Mouse (Mus musculus): ENCODE measurements at regions not wholly inside any gene's neighbourhood (a gene's known extent, or its start where the extent isn't known, plus 50 kb on each side); places are given as distances from the start of the nearest gene placed in this dataset.
A peak's percentile ranks its signal among the peaks of the same experiment; 100 is the strongest.

- no peak for TF ChIP-seq POLR2A (IDR thresholded peaks at IDR 0.05; ENCODE audit: borderline replicate concordance, extremely low read depth, low read depth, low read length)
- TF ChIP-seq CTCF (IDR thresholded peaks at IDR 0.05; ENCODE audit: insufficient read depth, low read length): no peak
- no peak overlapping the region for H3K4me3 ChIP-seq (replicated peaks; ENCODE audit: extremely low read depth, low read depth, low read length)
- no peaks in the 10 kb centered on the region for H3K4me1 ChIP-seq (ENCODE audit: control insufficient read depth, insufficient read depth, low read length)
- DNase-seq: no peak
- WGBS: 45% methylated on average over 5 of the region's 5 CpGs
Measured at GRCm38 (mm10) chrX:52668679-52669078, 54.9 kb upstream of the Gpc3 start.

GRCm38 (mm10) chrX:52679045-52679444, 65.3 kb upstream of the Gpc3 start:
- Histone ChIP-seq H3K4me3 (replicated peaks; ENCODE audit: extremely low read depth, low read depth, low read length) (no peak overlapping the region), H3K4me1 (ENCODE audit: control insufficient read depth, insufficient read depth, low read length) (no peaks in the 10 kb centered on the region)
- DNase-seq: peak; percentile 9
- WGBS: 33% methylated on average over 5 of the region's 5 CpGs
- 0 out of 2 replicates have a peak, but pooled peaks have one; percentile 25 for TF ChIP-seq CTCF (IDR thresholded peaks at IDR 0.05; ENCODE audit: insufficient read depth, low read length)
- no peak for TF ChIP-seq POLR2A (IDR thresholded peaks at IDR 0.05; ENCODE audit: borderline replicate concordance, extremely low read depth, low read depth, low read length)

GRCm38 (mm10) chrX:52694392-52694791, 80.6 kb upstream of the Gpc3 start:
- no peak for DNase-seq
- WGBS: 61% methylated on average over 2 of the region's 2 CpGs
- no peaks in the 10 kb centered on the region for H3K4me1 ChIP-seq (ENCODE audit: control insufficient read depth, insufficient read depth, low read length)
- TF ChIP-seq POLR2A (IDR thresholded peaks at IDR 0.05; ENCODE audit: borderline replicate concordance, extremely low read depth, low read depth, low read length): no peak
- no peak overlapping the region for H3K4me3 ChIP-seq (replicated peaks; ENCODE audit: extremely low read depth, low read depth, low read length)

GRCm38 (mm10) chrX:52699615-52700014, 85.9 kb upstream of the Gpc3 start:
- TF ChIP-seq CTCF (IDR thresholded peaks at IDR 0.05; ENCODE audit: insufficient read depth, low read length) (no peak), POLR2A (IDR thresholded peaks at IDR 0.05; ENCODE audit: borderline replicate concordance, extremely low read depth, low read depth, low read length) (no peak)
- H3K4me1 ChIP-seq (ENCODE audit: control insufficient read depth, insufficient read depth, low read length): no peaks in the 10 kb centered on the region
- DNase-seq: no peak
- WGBS: 59% methylated on average over 1 of the region's 1 CpGs
- H3K4me3 ChIP-seq (replicated peaks; ENCODE audit: extremely low read depth, low read depth, low read length): no peak overlapping the region

- 23% methylated on average over 3 of the region's 3 CpGs for WGBS
- DNase-seq: no peak
- TF ChIP-seq POLR2A (IDR thresholded peaks at IDR 0.05; ENCODE audit: borderline replicate concordance, extremely low read depth, low read depth, low read length) (no peak), CTCF (IDR thresholded peaks at IDR 0.05; ENCODE audit: insufficient read depth, low read length) (no peak)
- Histone ChIP-seq H3K4me3 (replicated peaks; ENCODE audit: extremely low read depth, low read depth, low read length) (no peak overlapping the region), H3K4me1 (ENCODE audit: control insufficient read depth, insufficient read depth, low read length) (no peaks in the 10 kb centered on the region)
Measured at GRCm38 (mm10) chrX:52717495-52717894, 73.5 kb upstream of the Ccdc160 start.

- no peak overlapping the region for H3K4me3 ChIP-seq (replicated peaks; ENCODE audit: extremely low read depth, low read depth, low read length)
- TF ChIP-seq POLR2A (IDR thresholded peaks at IDR 0.05; ENCODE audit: borderline replicate concordance, extremely low read depth, low read depth, low read length) (no peak), CTCF (IDR thresholded peaks at IDR 0.05; ENCODE audit: insufficient read depth, low read length) (no peak)
- 66% methylated on average over 3 of the region's 3 CpGs for WGBS
- H3K4me1 ChIP-seq (ENCODE audit: control insufficient read depth, insufficient read depth, low read length): no peaks in the 10 kb centered on the region
- no peak for DNase-seq
Measured at GRCm38 (mm10) chrX:52738116-52738515, 52.9 kb upstream of the Ccdc160 start.
